Mouse (Mus musculus) left cerebral cortex, postnatal 25 days (tissue): ENCODE results near the gene Igfbp6. TPM values are rescaled to one million over a fixed set of nuclear protein-coding genes. Genes with fewer than 3 reads are reported as not detected.

ENCODE experiments used
- DNase-seq, 2 experiments: peaks; one replicate each; pipeline ENCODE4 v3.0.0; 2022; ENCODE audit warnings: low spot score in 2 of 2, mixed read lengths in 1 of 2
- intact Hi-C: fragments of 180-260 bp; cut with DNase I; formaldehyde crosslinking; loops from one replicate; pipeline ENCODE4 v1.15.1; 2025
- total RNA-seq, 2 experiments: library from RNA; stranded (reverse); gene quantifications; 2 replicates each; pipeline ENCODE4 v1.2.3; 2021

Igfbp6 gene
- total RNA-seq, 2 experiments from 2014 or later, result 36.5 to 43.1 TPM

- no peak for DNase-seq
- intact Hi-C loops, result no loop called here
Observed at GRCm38 (mm10) chr15:102195373-102195772, 51.2 kb downstream of the Igfbp6 start.

GRCm38 (mm10) chr15:102198841-102199240 lies 54.7 kb downstream of the Igfbp6 start:
- intact Hi-C loops, result no loop called here
- no peak for DNase-seq

Other genes starting within 250 kb of the Igfbp6 start
- not detected for gene Krt4, start 219.6 kb upstream of the Igfbp6 start, total RNA-seq
- not detected for gene Krt79, start 204.0 kb upstream of the Igfbp6 start, total RNA-seq
- not detected for gene Krt78, start 190.1 kb upstream of the Igfbp6 start, total RNA-seq
- under 1 TPM in 1 of 2 experiments, not detected in 1; 0.32 TPM for gene Krt8, start 139.9 kb upstream of the Igfbp6 start, total RNA-seq
- under 1 TPM in 1 of 2 experiments, not detected in 1; 0.69 TPM for gene Krt18, start 116.2 kb upstream of the Igfbp6 start, total RNA-seq
- 100 to 1,000 TPM; 157 to 161 TPM for gene Eif4b, start 70.6 kb upstream of the Igfbp6 start, total RNA-seq
- gene Tns2, start 43.9 kb upstream of the Igfbp6 start, total RNA-seq, result 10 to 100 TPM; 11.8 to 19.1 TPM
- gene Spryd3, start 8.1 kb upstream of the Igfbp6 start, total RNA-seq, result 100 to 1,000 TPM; 142 to 146 TPM
- gene Soat2, start 6.2 kb downstream of the Igfbp6 start, total RNA-seq, result under 1 TPM in 1 of 2 experiments, not detected in 1; 0.14 TPM
- 10 to 100 TPM; 58.5 to 64.9 TPM for gene Zfp740, start 58.9 kb downstream of the Igfbp6 start, total RNA-seq
- 10 to 100 TPM; 28.4 to 32.1 TPM for gene Csad, start 60.4 kb downstream of the Igfbp6 start, total RNA-seq
- 1 to 10 TPM; 1.0 to 1.7 TPM for gene Itgb7, start 87.6 kb downstream of the Igfbp6 start, total RNA-seq
- gene Rarg, start 113.2 kb downstream of the Igfbp6 start, total RNA-seq, result 10 to 100 TPM; 12.7 to 15.4 TPM
- gene Gm9918, start 126.2 kb downstream of the Igfbp6 start, total RNA-seq, result not detected
- gene Mfsd5, start 135.1 kb downstream of the Igfbp6 start, total RNA-seq, result 10 to 100 TPM; 42.1 to 43.9 TPM
- gene Espl1, start 151.9 kb downstream of the Igfbp6 start, total RNA-seq, result under 1 TPM; 0.60 to 0.76 TPM
- gene Pfdn5, start 181.8 kb downstream of the Igfbp6 start, total RNA-seq, result 100 to 1,000 TPM; 365 to 396 TPM
- 10 to 100 TPM; 54.8 to 57.2 TPM for gene Myg1, start 187.3 kb downstream of the Igfbp6 start, total RNA-seq
- 10 to 100 TPM; 14.0 to 16.6 TPM for gene Aaas, start 206.4 kb downstream of the Igfbp6 start, total RNA-seq
- gene Sp7, start 222.8 kb downstream of the Igfbp6 start, total RNA-seq, result under 1 TPM; 0.41 to 0.66 TPM